Mouse (Mus musculus) heart, embryonic 12.5 days (tissue): Measurements from ENCODE around the gene F12. TPM values are rescaled to one million over a fixed set of nuclear protein-coding genes. Genes with fewer than 3 reads are reported as not detected.

Experiments
- ATAC-seq: fragments of 200-750 bp; cut with Nextera tagmentation; 2 replicates; pipeline ENCODE4 v1.8.0; 2017; ENCODE audit warnings: moderate TSS enrichment, moderate library complexity; ENCODE audit not compliant: insufficient number of reproducible peaks, low FRiP score
- H3K27ac ChIP-seq: fragments of 300-500 bp; sonication (generic); 2 replicates; pipeline ENCODE4 v1.5.1; 2016; ENCODE audit warnings: mild to moderate bottlenecking, moderate library complexity; ENCODE audit not compliant: poor library complexity, severe bottlenecking
- H3K27me3 ChIP-seq: fragments of 300-500 bp; sonication (generic); replicated peaks from 2 replicates; pipeline ENCODE4 v1.6.1; 2016; ENCODE audit warnings: mild to moderate bottlenecking, moderate library complexity
- H3K36me3 ChIP-seq: fragments of 300-500 bp; sonication (generic); 2 replicates; pipeline ENCODE4 v1.6.1; 2016; ENCODE audit warnings: mild to moderate bottlenecking, moderate library complexity
- H3K4me1 ChIP-seq: fragments of 300-500 bp; sonication (generic); replicated peaks from 2 replicates; pipeline ENCODE4 v1.6.1; 2016; ENCODE audit warnings: mild to moderate bottlenecking
- H3K4me2 ChIP-seq: fragments of 300-500 bp; sonication (generic); 2 replicates; pipeline ENCODE4 v1.6.1; 2016; ENCODE audit warnings: mild to moderate bottlenecking, moderate library complexity
- H3K4me3 ChIP-seq: fragments of 300-500 bp; sonication (generic); 2 replicates; pipeline ENCODE4 v1.5.1; 2016; ENCODE audit warnings: mild to moderate bottlenecking
- H3K9ac ChIP-seq: fragments of 300-500 bp; sonication (generic); 2 replicates; pipeline ENCODE4 v1.6.1; 2016; ENCODE audit warnings: mild to moderate bottlenecking, moderate library complexity
- H3K9me3 ChIP-seq: fragments of 300-500 bp; sonication (generic); replicated peaks from 2 replicates; pipeline ENCODE4 v1.6.1; 2016; ENCODE audit warnings: mild to moderate bottlenecking, moderate library complexity
- WGBS: fragments of 180-500 bp; shearing (Covaris S2); methylation state at CpG from one replicate; pipeline ENCODE4 v1.1.7; 2016; 5-methylcytosine and 5-hydroxymethylcytosine counted together
- polyA plus RNA-seq: library from polyadenylated mRNA; unstranded; fragments of >200 nt; fragmentation: Nextera tagmentation; extraction: Ambion mirVana; gene quantifications from 2 replicates; pipeline ENCODE4 v1.2.1, GENCODE M21; 2016

Gene F12
- polyA plus RNA-seq, 1 experiment from 2014 or later, result 0.96 TPM

DNA sequence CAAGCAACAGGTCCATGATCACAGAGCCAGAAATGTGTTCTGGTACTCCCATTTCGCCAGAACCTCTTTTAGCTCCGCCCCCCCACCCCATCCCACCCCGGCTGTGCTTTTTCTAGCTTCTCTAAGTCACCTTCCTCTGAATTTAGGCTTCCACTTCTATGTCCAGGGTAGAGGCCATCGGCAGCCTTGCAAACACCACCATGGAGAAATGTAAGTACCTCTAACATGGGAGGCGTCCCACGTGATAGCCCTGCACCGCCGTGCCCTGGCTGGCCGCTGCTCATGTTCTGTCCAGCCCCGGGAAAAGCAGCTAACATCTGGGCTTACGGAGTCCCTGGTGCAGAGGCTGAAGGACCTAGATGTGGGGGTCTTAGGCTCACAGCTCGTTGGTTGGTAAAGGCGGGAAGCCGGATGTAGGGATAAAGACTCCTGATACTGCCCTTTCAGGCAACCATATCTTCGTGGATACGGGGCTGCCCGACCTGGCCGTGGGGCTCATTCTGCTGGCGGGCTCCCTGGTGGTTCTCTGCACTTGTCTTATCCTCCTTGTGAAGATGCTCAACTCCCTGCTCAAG, 18.0 kb downstream of the F12 start:
- peaks cover 83% of the 10 kb centered on the region for H3K27me3 ChIP-seq
- no peak overlapping the region for H3K27ac ChIP-seq
- H3K4me2 ChIP-seq, result no peak overlapping the region
- no peak overlapping the region for H3K9ac ChIP-seq
- no peak for ATAC-seq
- H3K4me3 ChIP-seq, result no peak overlapping the region
- 78% methylated on average over 19 of the region's 19 CpGs for WGBS
- no peaks in the 10 kb centered on the region for H3K9me3 ChIP-seq
- no peaks in the 10 kb centered on the region for H3K4me1 ChIP-seq
- H3K36me3 ChIP-seq, result no peaks in the 10 kb centered on the region

DNA sequence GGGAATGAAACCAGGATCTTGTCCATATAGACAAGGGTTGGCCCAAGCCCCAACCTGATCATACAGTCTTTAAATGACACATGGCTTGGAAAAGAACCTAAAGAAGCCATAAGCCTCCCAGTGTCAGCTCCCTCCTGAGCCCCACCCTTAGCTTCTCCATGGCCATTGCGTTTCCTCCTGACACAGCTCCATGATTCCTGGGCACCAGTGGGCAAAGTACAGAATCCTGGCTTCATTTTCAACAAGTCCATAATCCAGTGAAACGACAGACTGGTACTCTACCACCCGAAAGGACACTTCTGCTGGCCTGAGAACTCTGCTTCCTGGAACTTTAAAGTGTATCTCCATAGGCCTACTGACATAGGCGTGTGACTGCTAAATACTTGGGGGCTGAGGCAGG, 19.3 kb downstream of the F12 start:
- no peak overlapping the region for H3K9ac ChIP-seq
- WGBS, result 80% methylated on average over 4 of the region's 4 CpGs
- H3K36me3 ChIP-seq, result no peaks in the 10 kb centered on the region
- H3K27me3 ChIP-seq, result peaks cover 85% of the 10 kb centered on the region
- no peak overlapping the region for H3K27ac ChIP-seq
- no peaks in the 10 kb centered on the region for H3K4me1 ChIP-seq
- H3K9me3 ChIP-seq, result no peaks in the 10 kb centered on the region
- no peak overlapping the region for H3K4me3 ChIP-seq
- no peak for ATAC-seq
- no peak overlapping the region for H3K4me2 ChIP-seq

DNA sequence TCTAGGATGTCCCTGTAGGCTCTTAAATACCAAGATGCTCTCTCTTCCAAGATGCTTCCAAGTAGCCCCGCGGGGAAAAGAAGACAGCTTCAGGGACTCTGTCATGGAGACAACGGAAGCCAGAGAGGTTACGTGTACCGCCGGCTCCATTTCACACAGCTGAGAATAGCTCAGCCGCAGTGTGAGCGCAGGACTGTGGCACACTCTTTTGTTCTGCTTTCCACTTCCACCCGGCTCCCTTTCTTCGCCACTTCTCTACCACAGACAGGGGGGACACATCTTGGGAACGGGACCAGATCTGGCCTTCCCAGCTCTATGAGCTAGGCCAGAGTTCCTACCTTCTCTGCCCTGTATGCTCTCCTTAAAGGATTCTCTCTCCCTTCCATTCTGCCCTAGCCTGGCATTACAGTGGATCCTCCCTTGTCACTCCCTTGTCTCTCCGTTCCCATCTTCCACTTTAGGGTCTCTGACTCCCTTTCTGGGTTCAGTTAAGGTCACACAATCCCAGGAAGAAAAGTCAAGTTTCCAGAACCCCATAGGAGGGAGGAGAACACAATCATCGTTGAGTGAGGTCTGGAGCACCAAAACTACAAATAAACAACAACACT, 20.7 kb downstream of the F12 start:
- H3K9me3 ChIP-seq, result no peaks in the 10 kb centered on the region
- no peak overlapping the region for H3K9ac ChIP-seq
- H3K36me3 ChIP-seq, result no peaks in the 10 kb centered on the region
- H3K27me3 ChIP-seq, result peaks cover 84% of the 10 kb centered on the region
- no peak for ATAC-seq
- H3K4me3 ChIP-seq, result no peak overlapping the region
- 60% methylated on average over 13 of the region's 13 CpGs for WGBS
- H3K4me2 ChIP-seq, result no peak overlapping the region
- H3K4me1 ChIP-seq, result no peaks in the 10 kb centered on the region
- H3K27ac ChIP-seq, result no peak overlapping the region

DNA sequence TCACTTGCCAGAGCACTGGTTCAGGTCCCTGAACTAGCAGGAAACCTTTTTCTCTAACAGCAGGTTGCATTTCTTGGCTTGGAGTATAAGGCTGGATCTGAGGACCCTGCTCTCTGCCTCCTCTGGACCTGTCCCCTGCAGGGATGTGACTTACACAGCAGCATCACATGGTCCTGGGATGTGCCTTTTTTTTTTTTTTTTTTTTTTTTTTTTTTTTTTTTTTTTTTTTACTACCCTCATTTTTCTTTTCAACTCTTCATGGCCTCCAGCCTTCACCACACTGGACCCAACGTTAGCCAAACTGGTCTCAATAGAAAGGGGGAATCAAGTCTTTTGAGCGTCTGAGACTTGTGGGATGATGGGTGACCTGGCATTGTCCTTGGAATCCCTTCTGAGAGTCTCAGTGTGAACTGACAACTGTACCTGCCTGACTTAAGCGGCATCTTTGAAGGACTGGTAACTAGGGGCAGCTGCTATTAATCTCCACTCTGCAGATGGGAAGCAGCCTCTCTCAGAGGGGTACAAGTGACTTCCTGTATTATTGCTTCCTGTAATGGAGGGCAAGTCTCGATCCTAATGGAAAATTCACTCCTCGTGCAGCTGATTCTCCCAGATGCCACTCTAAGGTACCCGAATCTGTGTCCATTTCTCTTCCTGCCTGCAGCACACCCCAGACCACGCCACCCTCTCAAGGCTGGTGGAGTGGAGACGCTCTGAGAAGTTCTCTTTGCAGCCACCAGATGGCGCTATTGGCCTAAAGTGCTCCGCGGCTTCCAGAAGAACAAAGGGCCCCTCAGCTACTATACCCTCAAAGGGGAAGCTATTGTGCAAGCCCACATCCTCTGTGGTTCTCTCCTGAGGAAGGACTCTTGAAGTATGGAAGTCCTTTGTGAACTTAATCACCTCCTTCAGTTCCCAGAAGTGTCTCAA, 21.5 kb downstream of the F12 start:
- no peak overlapping the region for H3K4me3 ChIP-seq
- H3K9me3 ChIP-seq, result no peaks in the 10 kb centered on the region
- no peak overlapping the region for H3K27ac ChIP-seq
- H3K4me1 ChIP-seq, result no peaks in the 10 kb centered on the region
- 0 out of 2 replicates have a peak overlapping the region, but pooled peaks have one; percentile 15 for H3K4me2 ChIP-seq
- H3K9ac ChIP-seq, result no peak overlapping the region
- peaks cover 85% of the 10 kb centered on the region for H3K27me3 ChIP-seq
- WGBS, result 13% methylated on average over 11 of the region's 11 CpGs
- no peaks in the 10 kb centered on the region for H3K36me3 ChIP-seq
- peak; percentile 63 for ATAC-seq

DNA sequence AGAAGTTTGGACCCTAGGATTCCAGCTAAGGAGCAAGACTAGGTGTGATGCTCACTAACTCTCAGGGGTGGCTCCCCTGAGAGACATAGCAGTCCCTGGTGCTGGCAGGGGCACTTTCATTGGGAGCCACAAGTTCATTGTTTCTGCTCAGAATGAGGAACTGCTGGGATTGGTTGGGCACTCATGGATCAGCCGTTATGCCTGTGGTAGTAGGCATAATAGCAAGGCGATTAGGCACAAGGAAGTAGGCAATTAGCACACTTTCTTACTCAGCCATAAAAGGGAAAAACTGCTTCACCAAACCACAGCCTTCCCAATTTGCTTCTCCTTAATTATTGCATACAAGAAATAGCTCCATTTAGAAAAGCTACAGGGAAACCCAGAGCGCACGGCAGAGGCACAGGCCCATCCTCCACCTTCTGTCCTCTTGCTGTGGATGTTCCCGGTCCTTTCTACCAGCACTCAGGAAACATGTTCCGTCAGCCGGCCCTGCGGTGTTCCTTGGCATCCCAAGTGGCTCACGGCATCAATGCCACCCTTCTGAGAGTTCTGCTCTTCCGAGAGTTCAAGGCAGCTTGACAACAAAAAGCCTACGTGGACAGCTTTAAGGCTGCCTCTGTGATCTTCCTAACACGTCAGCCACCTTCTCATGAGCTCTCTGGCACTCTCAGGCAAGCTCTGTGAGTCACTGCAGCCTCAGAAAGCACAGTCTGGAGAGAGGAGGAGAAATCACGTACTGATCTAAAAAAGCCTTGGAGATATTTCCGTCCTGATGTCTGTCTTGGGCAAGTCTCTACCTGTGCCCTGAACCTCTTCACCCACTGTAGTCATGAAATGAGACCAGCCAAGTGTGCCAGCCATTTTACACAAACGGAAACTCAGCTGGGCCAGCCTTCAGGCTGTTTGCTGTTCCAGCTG, 22.4 kb downstream of the F12 start:
- Histone ChIP-seq H3K27ac (no peak overlapping the region), H3K4me2 (no peak overlapping the region), H3K4me1 (no peaks in the 10 kb centered on the region), H3K9ac (no peak overlapping the region), H3K4me3 (no peak overlapping the region), H3K27me3 (peaks cover 87% of the 10 kb centered on the region), H3K36me3 (no peaks in the 10 kb centered on the region), H3K9me3 (no peaks in the 10 kb centered on the region)
- 62% methylated on average over 15 of the region's 15 CpGs for WGBS
- ATAC-seq, result no peak

DNA sequence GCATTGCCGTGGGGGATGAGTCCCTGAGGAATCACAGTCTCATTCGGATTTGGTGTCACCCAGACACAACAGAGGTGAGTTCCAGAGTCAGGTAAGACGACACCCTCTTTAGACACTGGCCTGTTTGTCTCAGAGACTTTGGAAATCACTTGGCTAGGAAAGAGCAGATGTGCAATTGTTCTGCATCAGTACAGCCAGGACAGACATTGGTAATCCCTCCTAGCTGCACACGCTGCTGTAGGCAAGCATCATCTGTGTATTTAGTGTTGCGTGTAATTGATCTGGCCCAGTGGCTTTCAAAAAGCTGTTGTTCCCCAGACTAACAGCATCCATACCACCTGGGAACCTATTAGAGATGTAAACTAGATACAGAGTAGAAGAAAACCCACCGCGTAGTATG, 23.3 kb downstream of the F12 start:
- Histone ChIP-seq H3K27me3 (peaks cover 87% of the 10 kb centered on the region), H3K9me3 (no peaks in the 10 kb centered on the region), H3K36me3 (no peaks in the 10 kb centered on the region), H3K27ac (no peak overlapping the region), H3K4me3 (no peak overlapping the region), H3K9ac (no peak overlapping the region), H3K4me2 (no peak overlapping the region), H3K4me1 (no peaks in the 10 kb centered on the region)
- ATAC-seq, result no peak
- 77% methylated on average over 7 of the region's 7 CpGs for WGBS

DNA sequence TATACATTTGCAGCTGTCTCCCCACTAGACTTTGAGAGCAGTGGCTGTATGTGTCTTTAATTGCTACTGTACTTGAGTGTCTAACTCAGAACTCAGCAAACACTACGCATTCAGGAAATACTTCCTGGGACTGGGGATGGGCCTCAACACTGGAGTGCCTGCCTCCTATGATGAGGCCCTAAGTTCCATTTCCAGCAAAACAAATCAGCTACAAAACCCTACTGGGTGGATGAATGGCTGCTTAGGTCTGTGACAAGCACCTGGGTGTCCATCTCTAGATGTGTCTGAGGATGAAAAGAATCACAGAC, 26.6 kb downstream of the F12 start:
- WGBS, result 65% methylated on average over 1 of the region's 1 CpGs

DNA sequence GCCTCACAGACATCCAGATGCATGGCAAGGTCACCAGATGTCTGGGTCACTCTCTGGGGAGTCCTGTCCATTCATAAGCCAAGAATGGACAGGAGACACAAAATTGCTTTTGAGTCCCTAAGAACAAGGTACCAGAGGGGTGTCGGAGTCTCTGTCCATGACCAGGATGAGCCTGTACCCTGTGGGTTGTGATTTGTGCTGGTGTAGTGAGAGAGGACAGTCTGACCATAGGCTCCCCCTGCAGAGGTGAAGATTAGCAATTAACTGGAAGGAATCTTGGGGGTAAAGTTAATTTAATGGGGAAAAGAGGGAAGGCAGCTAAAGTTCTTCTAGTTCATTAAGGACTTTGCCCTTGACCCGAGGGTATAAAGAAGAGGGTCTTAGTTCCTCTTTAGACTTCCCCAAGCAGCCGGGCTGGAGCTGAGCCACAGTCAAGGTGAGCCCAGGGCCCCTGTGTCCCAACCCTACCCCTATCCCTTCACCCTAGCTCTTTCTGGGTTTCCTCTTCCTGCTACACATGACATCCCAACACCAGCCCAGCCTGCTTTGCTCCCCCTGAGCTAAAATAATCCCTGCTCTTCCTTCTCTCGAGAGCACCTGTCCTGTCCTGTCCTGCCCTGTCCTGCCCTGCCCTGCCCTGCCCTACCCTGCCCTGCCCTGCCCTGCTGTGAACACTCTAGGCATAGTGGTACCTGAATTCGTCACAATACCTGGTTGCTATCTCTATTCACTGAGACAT, 27.1 kb downstream of the F12 start:
- peaks cover 77% of the 10 kb centered on the region for H3K27me3 ChIP-seq
- H3K9me3 ChIP-seq, result no peaks in the 10 kb centered on the region
- ATAC-seq, result no peak
- no peak overlapping the region for H3K9ac ChIP-seq
- H3K36me3 ChIP-seq, result no peaks in the 10 kb centered on the region
- no peak overlapping the region for H3K27ac ChIP-seq
- no peaks in the 10 kb centered on the region for H3K4me1 ChIP-seq
- 56% methylated on average over 5 of the region's 5 CpGs for WGBS
- H3K4me2 ChIP-seq, result no peak overlapping the region
- H3K4me3 ChIP-seq, result no peak overlapping the region

More for the DNA sequence above, 26.6 kb downstream of the F12 start:
- no peak overlapping the region for H3K4me2 ChIP-seq
- H3K9ac ChIP-seq, result no peak overlapping the region
- no peak overlapping the region for H3K4me3 ChIP-seq
- no peaks in the 10 kb centered on the region for H3K36me3 ChIP-seq
- peaks cover 80% of the 10 kb centered on the region for H3K27me3 ChIP-seq
- no peak overlapping the region for H3K27ac ChIP-seq
- H3K4me1 ChIP-seq, result no peaks in the 10 kb centered on the region
- no peaks in the 10 kb centered on the region for H3K9me3 ChIP-seq
- ATAC-seq, result no peak

DNA sequence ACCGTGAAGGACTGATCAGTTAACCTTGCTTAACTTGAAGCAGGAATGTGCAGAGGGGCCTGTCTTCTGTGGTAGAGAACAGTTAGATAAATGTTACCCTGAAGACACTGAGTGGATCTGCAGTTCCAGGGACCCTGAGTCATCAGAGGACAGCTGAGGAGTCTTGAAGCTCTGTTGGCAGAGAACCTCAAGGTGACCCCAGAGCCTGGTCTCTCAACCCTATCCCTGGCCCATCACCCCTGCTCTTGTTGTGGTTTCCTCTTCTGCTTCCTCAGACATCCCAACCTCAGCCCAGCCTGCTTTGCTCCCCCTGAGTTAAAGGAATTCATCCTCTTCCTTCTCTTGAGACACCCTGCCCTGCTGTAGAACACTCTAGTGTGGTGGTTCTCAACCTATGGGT, 28.5 kb downstream of the F12 start, which contains the start of gene Slc34a1:
Gene Slc34a1, plus strand, starts transcription at position 100 of the 400 bp plus-strand sequence.
- Histone ChIP-seq H3K9me3 (no peaks in the 10 kb centered on the region), H3K27me3 (peaks cover 63% of the 10 kb centered on the region), H3K4me3 (no peak within 1 kb of the TSS), H3K36me3 (no peaks in the 10 kb centered on the region), H3K9ac (no peak within 1 kb of the TSS), H3K4me1 (no peaks in the 10 kb centered on the region), H3K27ac (no peak within 1 kb of the TSS), H3K4me2 (no peak within 1 kb of the TSS)
- WGBS, result 70% methylated on average over 1 of the region's 1 CpGs
- no peak for ATAC-seq

DNA sequence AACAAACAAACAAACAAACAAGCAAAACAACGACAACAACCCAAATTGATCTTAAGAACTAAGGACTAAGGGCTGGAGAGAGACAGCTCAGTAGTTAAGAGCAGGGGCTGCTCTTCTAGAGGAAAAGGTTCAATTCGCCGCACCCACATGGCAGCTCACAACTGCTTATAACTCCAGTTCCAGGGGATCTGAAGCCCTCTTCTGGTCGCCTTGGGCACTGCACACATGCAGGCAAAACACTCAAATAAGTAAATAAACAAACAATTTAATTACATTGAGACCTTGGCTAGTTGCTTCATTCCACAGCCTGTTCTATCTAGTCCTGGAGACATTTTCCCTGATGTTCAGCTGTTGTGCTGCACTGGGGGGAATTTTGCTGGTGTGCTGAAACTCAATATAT, 33.7 kb downstream of the F12 start:
- Histone ChIP-seq H3K9me3 (peaks cover 7% of the 10 kb centered on the region), H3K4me2 (no peak overlapping the region)

More for the DNA sequence above, 33.7 kb downstream of the F12 start:
- no peaks in the 10 kb centered on the region for H3K36me3 ChIP-seq
- ATAC-seq, result no peak
- H3K27ac ChIP-seq, result no peak overlapping the region
- WGBS, result 62% methylated on average over 4 of the region's 4 CpGs
- peaks cover 19% of the 10 kb centered on the region; the same call in 1 of the 2 replicates for H3K27me3 ChIP-seq
- H3K4me1 ChIP-seq, result no peaks in the 10 kb centered on the region
- H3K9ac ChIP-seq, result no peak overlapping the region
- no peak overlapping the region for H3K4me3 ChIP-seq
